Mouse (Mus musculus) embryonic facial prominence, embryonic 11.5 days (tissue): ENCODE data around the gene Shtn1. TPM values are rescaled to one million over a fixed set of nuclear protein-coding genes. Genes with fewer than 3 reads are reported as not detected.

Experiments used
- ATAC-seq: fragments of 200-750 bp; cut with Nextera tagmentation; replicated peaks from 2 replicates; pipeline ENCODE4 v1.8.0; 2017; ENCODE audit warnings: low read depth; ENCODE audit not compliant: insufficient number of reproducible peaks, low FRiP score, low TSS enrichment
- DNase-seq: peaks from one replicate; pipeline ENCODE4 v3.0.0-alpha.2; 2015; ENCODE audit warnings: low spot score
- H3K27ac ChIP-seq: fragments of 300-500 bp; sonication (generic); replicated peaks from 2 replicates; pipeline ENCODE4 v1.5.1; 2014; ENCODE audit warnings: mild to moderate bottlenecking, low read depth, low read length, control low read depth
- H3K27me3 ChIP-seq: fragments of 300-500 bp; sonication (generic); 2 replicates; pipeline ENCODE4 v1.6.1; 2014; ENCODE audit warnings: mild to moderate bottlenecking, low read length, moderate library complexity, mixed read lengths; ENCODE audit not compliant: control insufficient read depth, insufficient read depth
- H3K36me3 ChIP-seq: fragments of 300-500 bp; sonication (generic); replicated peaks from 2 replicates; pipeline ENCODE4 v1.6.1; 2014; ENCODE audit warnings: low read depth, mild to moderate bottlenecking, low read length, moderate library complexity, mixed read lengths; ENCODE audit not compliant: control insufficient read depth, insufficient read depth
- H3K4me1 ChIP-seq: fragments of 300-500 bp; sonication (generic); 2 replicates; pipeline ENCODE4 v1.6.1; 2014; ENCODE audit warnings: low read length, mixed read lengths; ENCODE audit not compliant: control insufficient read depth, insufficient read depth
- H3K4me2 ChIP-seq: fragments of 300-500 bp; sonication (generic); 2 replicates; pipeline ENCODE4 v1.6.1; 2014; ENCODE audit warnings: low read depth, mild to moderate bottlenecking, control low read depth, low read length, moderate library complexity
- H3K4me3 ChIP-seq: fragments of 300-500 bp; sonication (generic); 2 replicates; pipeline ENCODE4 v1.5.1; 2014; ENCODE audit warnings: low read depth, low read length, control low read depth
- H3K9ac ChIP-seq: fragments of 300-500 bp; sonication (generic); replicated peaks from 2 replicates; pipeline ENCODE4 v1.6.1; 2014; ENCODE audit warnings: mild to moderate bottlenecking, control low read depth, low read length
- H3K9me3 ChIP-seq: fragments of 300-500 bp; sonication (generic); replicated peaks from 2 replicates; pipeline ENCODE4 v1.6.1; 2016; ENCODE audit warnings: mild to moderate bottlenecking, low read length, inconsistent platforms, mixed read lengths; ENCODE audit not compliant: control insufficient read depth
- WGBS: fragments of 180-500 bp; shearing (Covaris S2); extraction: QIAGEN DNeasy Blood & Tissue Kit; methylation state at CpG from one replicate; pipeline ENCODE4 v1.1.7; 2014; 5-methylcytosine and 5-hydroxymethylcytosine counted together
- polyA plus RNA-seq: library from polyadenylated mRNA; unstranded; fragments of >200 nt; fragmentation: Nextera tagmentation; extraction: Ambion mirVana; gene quantifications from 2 replicates; pipeline ENCODE4 v1.2.1, GENCODE M21; 2014

Gene Shtn1
- polyA plus RNA-seq, 1 experiment from 2014 or later: 6.3 TPM

DNA sequence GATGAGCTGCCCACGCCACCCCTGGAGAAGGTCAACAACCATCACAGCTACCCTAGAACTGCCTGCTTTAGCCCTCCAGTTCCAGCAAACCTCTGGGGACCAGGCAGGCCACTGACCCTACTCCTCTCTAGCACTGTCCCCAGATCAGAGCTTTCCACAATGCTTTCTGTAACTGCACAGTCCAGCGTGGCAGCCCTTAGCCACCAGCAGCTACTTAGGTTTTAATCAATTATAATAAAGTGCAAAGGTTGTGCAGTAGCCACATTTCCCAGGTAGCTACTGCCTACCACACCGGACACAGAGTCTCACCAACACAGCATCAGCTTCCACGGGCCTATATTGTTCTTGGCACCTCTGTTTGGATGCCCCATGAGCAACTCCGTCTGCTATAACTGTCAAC lies 11.3 kb downstream of the Shtn1 start:
- Histone ChIP-seq H3K4me2 (no peak overlapping the region), H3K9me3 (no peaks in the 10 kb centered on the region), H3K4me3 (no peak overlapping the region), H3K36me3 (no peaks in the 10 kb centered on the region), H3K27ac (no peak overlapping the region), H3K9ac (no peak overlapping the region), H3K4me1 (no peaks in the 10 kb centered on the region), H3K27me3 (no peaks in the 10 kb centered on the region)
- DNase-seq: no peak
- no peak for ATAC-seq
- 89% methylated on average over 5 of the region's 5 CpGs for WGBS

DNA sequence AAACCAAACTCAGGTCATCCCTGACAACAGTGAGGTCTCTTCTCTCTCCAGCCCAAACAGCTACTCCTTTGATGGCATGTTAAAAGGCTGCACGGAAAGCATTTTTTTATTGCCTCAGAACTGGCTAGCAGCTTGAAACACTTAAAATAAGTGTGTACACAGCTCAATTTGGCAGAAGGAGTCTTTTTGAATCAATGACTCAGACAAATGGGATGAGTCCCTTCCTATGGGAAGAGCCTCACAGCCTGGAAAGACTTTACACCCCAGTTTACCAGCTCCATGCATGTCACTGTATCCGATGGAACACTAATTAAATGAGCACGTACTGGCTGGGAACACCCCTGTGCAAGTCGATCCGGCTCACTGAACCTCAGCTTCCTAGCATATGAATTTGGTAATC lies 12.3 kb downstream of the Shtn1 start:
- DNase-seq: no peak
- ATAC-seq: no peak
- Histone ChIP-seq H3K4me3 (no peak overlapping the region), H3K27me3 (no peaks in the 10 kb centered on the region), H3K4me1 (no peaks in the 10 kb centered on the region), H3K9me3 (no peaks in the 10 kb centered on the region), H3K4me2 (no peak overlapping the region), H3K9ac (no peak overlapping the region), H3K27ac (no peak overlapping the region), H3K36me3 (no peaks in the 10 kb centered on the region)
- 83% methylated on average over 5 of the region's 5 CpGs for WGBS

DNA sequence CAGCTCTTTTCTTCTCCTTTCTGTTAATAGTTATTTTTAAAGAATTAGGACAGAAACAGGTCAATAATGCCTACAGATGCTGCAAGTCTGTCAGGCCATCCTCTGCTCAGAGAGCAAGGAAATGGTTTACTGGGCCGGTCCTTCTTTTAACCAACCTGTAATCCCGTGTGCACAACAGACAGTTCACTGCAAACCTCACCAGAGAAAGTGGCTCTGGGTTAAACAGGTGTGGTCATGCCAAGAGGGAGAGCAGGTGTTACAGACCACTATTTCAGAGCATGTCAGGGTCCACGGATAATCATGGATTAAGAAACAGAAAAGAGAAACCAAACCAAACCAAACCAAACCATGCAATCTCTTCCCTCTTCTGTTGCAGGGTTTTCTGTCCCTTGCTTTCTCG lies 17.8 kb downstream of the Shtn1 start:
- 77% methylated on average over 4 of the region's 4 CpGs for WGBS
- no peaks in the 10 kb centered on the region for H3K27me3 ChIP-seq
- no peak overlapping the region for H3K4me2 ChIP-seq

DNA sequence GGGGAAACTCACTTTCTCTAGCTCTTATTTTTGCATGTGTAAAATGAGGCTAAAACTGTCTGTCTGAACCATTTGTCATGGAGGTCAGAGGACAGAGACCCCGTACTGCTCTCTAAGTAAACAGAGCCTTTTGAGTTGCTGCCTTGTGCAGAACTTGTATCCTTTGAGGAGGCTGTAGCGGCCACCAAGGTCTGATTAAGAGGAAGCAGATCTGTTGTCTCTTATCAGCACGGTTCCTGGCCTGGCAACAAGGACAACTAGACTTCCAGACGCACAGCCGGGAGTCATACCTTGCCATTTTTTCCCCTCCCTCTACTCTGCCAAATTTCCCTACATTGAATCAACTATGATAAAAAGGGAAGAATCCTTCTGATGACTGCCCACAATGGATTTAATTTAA lies 18.5 kb downstream of the Shtn1 start:
- WGBS: 47% methylated on average over 5 of the region's 5 CpGs
- Histone ChIP-seq H3K27me3 (no peaks in the 10 kb centered on the region), H3K4me2 (no peak overlapping the region), H3K36me3 (no peaks in the 10 kb centered on the region), H3K4me3 (no peak overlapping the region), H3K9ac (no peak overlapping the region), H3K4me1 (no peaks in the 10 kb centered on the region), H3K27ac (no peak overlapping the region), H3K9me3 (no peaks in the 10 kb centered on the region)
- DNase-seq (no peak), ATAC-seq (no peak)

More for the DNA sequence above, 17.8 kb downstream of the Shtn1 start:
- Histone ChIP-seq H3K36me3 (no peaks in the 10 kb centered on the region), H3K4me3 (no peak overlapping the region), H3K27ac (no peak overlapping the region), H3K9me3 (no peaks in the 10 kb centered on the region), H3K9ac (no peak overlapping the region), H3K4me1 (no peaks in the 10 kb centered on the region)
- DNase-seq (no peak), ATAC-seq (no peak)

GRCm38 (mm10) chr19:59054632-59054951 lies 21.3 kb downstream of the Shtn1 start:
- WGBS: 91% methylated on average over 6 of the region's 6 CpGs

GRCm38 (mm10) chr19:59053931-59054631 lies 21.8 kb downstream of the Shtn1 start:
- Histone ChIP-seq H3K4me1 (no peaks in the 10 kb centered on the region), H3K4me3 (no peak overlapping the region), H3K9me3 (no peaks in the 10 kb centered on the region), H3K9ac (no peak overlapping the region), H3K4me2 (no peak overlapping the region), H3K27ac (no peak overlapping the region), H3K36me3 (no peaks in the 10 kb centered on the region), H3K27me3 (no peaks in the 10 kb centered on the region)
- no peak for ATAC-seq
- no peak for DNase-seq
- 91% methylated on average over 6 of the region's 6 CpGs for WGBS

More at GRCm38 (mm10) chr19:59054632-59054951, 21.3 kb downstream of the Shtn1 start:
- Histone ChIP-seq H3K4me1 (no peaks in the 10 kb centered on the region), H3K36me3 (no peaks in the 10 kb centered on the region), H3K4me2 (no peak overlapping the region), H3K9me3 (no peaks in the 10 kb centered on the region), H3K9ac (no peak overlapping the region), H3K4me3 (no peak overlapping the region), H3K27ac (no peak overlapping the region), H3K27me3 (no peaks in the 10 kb centered on the region)
- DNase-seq (no peak), ATAC-seq (no peak)

DNA sequence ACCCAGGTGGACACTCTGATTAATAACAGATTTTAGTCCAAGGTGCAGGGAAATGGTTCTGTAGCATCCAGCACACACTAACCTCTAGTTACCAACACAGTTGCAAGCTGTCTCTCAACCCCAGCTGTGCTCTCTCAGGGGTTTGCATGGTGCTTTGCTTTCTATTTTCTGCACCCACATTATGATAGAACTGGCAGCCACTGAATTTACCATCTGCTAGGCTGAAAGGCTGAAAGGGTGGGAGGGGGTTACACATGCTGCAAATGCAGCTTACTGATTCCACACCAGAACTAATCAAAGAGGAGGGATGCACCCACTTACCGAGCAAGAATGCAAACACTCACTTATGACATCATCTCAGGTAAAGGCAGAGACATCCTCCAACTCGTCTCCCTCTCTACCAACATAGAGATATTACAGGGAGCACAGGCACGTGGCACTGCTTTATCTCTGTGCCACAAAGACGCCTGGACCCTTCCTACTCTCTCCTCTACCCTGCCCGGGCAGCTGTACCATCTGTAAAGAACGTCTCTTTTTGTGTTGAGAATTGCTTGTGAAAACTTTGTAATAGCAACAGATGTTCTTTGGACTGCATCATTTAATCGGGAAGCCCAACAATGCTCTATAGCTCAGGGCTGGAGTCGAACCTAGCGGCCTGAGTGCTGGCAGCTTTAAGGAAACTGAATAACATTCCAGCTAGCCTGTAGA lies 23.0 kb downstream of the Shtn1 start:
- Histone ChIP-seq H3K4me2 (no peak overlapping the region), H3K27ac (no peak overlapping the region), H3K4me3 (no peak overlapping the region), H3K36me3 (no peaks in the 10 kb centered on the region), H3K27me3 (no peaks in the 10 kb centered on the region), H3K9me3 (no peaks in the 10 kb centered on the region), H3K9ac (no peak overlapping the region), H3K4me1 (no peaks in the 10 kb centered on the region)
- ATAC-seq (no peak), DNase-seq (no peak)
- 75% methylated on average over 9 of the region's 9 CpGs for WGBS

GRCm38 (mm10) chr19:59052053-59052452 lies 23.8 kb downstream of the Shtn1 start:
- H3K9me3 ChIP-seq: no peaks in the 10 kb centered on the region
- no peak overlapping the region for H3K4me2 ChIP-seq
- H3K27me3 ChIP-seq: no peaks in the 10 kb centered on the region
- DNase-seq: no peak
- ATAC-seq: no peak
- H3K9ac ChIP-seq: no peak overlapping the region
- H3K4me3 ChIP-seq: no peak overlapping the region
- no peaks in the 10 kb centered on the region for H3K36me3 ChIP-seq
- no peak overlapping the region for H3K27ac ChIP-seq
- 77% methylated on average over 4 of the region's 4 CpGs for WGBS
- no peaks in the 10 kb centered on the region for H3K4me1 ChIP-seq
